Mouse (Mus musculus) C2C12 (cell line): ENCODE results near the gene Ece1.

Experiments
- CEBPB ChIP-seq: IDR thresholded peaks from one replicate; pipeline ENCODE4 v1.6.1; 2011; ENCODE audit warnings: low read depth, mild to moderate bottlenecking, control low read depth, moderate library complexity
- CTCF ChIP-seq: IDR thresholded peaks from one replicate; pipeline ENCODE4 v1.5.1; 2011; ENCODE audit not compliant: control insufficient read depth, insufficient read depth, insufficient read length
- FOSL1 ChIP-seq: IDR thresholded peaks from one replicate; pipeline ENCODE4 v1.8.0; 2011; ENCODE audit warnings: mild to moderate bottlenecking, low read length; ENCODE audit not compliant: poor library complexity, insufficient read depth, severe bottlenecking
- MYOD1 ChIP-seq: IDR thresholded peaks from one replicate; pipeline ENCODE4 v1.6.1; 2011; ENCODE audit warnings: low read depth; ENCODE audit not compliant: control insufficient read depth, insufficient read length
- MYOG ChIP-seq: IDR thresholded peaks from one replicate; pipeline ENCODE4 v1.6.1; 2011; ENCODE audit not compliant: control insufficient read depth, insufficient read length; ENCODE audit errors: extremely low read depth
- USF1 ChIP-seq: IDR thresholded peaks from one replicate; pipeline ENCODE4 v1.6.1; 2011; ENCODE audit warnings: low read depth, mild to moderate bottlenecking, control low read depth, moderate library complexity

GRCm38 (mm10) chr4:137838791-137839190, 23.2 kb upstream of the Ece1 start:
- TF ChIP-seq USF1 (no peak), CTCF (no peak), MYOD1 (no peak), FOSL1 (no peak), CEBPB (no peak), MYOG (no peak)
